Mouse (Mus musculus): ENCODE measurements around the gene Cmip. TPM values are rescaled to one million over a fixed set of nuclear protein-coding genes. Genes with fewer than 3 reads are reported as not detected.

Cmip gene
- total RNA-seq, 2 experiments from 2014 or later, result 358 to 375 TPM

GRCm38 (mm10) chr8:117314308-117314953, 57.6 kb downstream of the Cmip start:
- intact Hi-C loops (cut with DNase I), result no loop called here
- no peak for DNase-seq (ENCODE audit: low spot score in 2 of 2)

- intact Hi-C loops (cut with DNase I), result no loop called here
Measured at GRCm38 (mm10) chr8:117315727-117316126, 58.9 kb downstream of the Cmip start.

GRCm38 (mm10) chr8:117317478-117317877, 60.6 kb downstream of the Cmip start:
- intact Hi-C loops (cut with DNase I), result no loop called here
- DNase-seq (ENCODE audit: low spot score in 2 of 2), result no peak

More at GRCm38 (mm10) chr8:117315727-117316126, 58.9 kb downstream of the Cmip start:
- no peak for DNase-seq (ENCODE audit: low spot score in 2 of 2)

GRCm38 (mm10) chr8:117318911-117319826, 62.3 kb downstream of the Cmip start:
- intact Hi-C loops (cut with DNase I), result no loop called here
- no peak for DNase-seq (ENCODE audit: low spot score in 2 of 2)

GRCm38 (mm10) chr8:117320616-117321015, 63.8 kb downstream of the Cmip start:
- DNase-seq (ENCODE audit: low spot score in 2 of 2), result no peak
- intact Hi-C loops (cut with DNase I), result no loop called here

- intact Hi-C loops (cut with DNase I), result no loop called here
- DNase-seq (ENCODE audit: low spot score in 2 of 2), result no peak
Measured at GRCm38 (mm10) chr8:117321232-117321631, 64.4 kb downstream of the Cmip start.

GRCm38 (mm10) chr8:117322021-117322420, 65.2 kb downstream of the Cmip start:
- DNase-seq (ENCODE audit: low spot score in 2 of 2), result peak; percentile 77 to 90
- intact Hi-C loops (cut with DNase I), result no loop called here

- intact Hi-C loops (cut with DNase I), result no loop called here
Measured at GRCm38 (mm10) chr8:117322715-117323310, 65.9 kb downstream of the Cmip start.

GRCm38 (mm10) chr8:117324821-117325220, 68.0 kb downstream of the Cmip start:
- no peak for DNase-seq (ENCODE audit: low spot score in 2 of 2)
- intact Hi-C loops (cut with DNase I), result no loop called here

More at GRCm38 (mm10) chr8:117322715-117323310, 65.9 kb downstream of the Cmip start:
- DNase-seq (ENCODE audit: low spot score in 2 of 2), result peak in 1 of 2 experiments; percentile 35

- intact Hi-C loops (cut with DNase I), result no loop called here
Measured at GRCm38 (mm10) chr8:117326735-117327134, 69.9 kb downstream of the Cmip start.

GRCm38 (mm10) chr8:117327385-117327837, 70.5 kb downstream of the Cmip start:
- no peak for DNase-seq (ENCODE audit: low spot score in 2 of 2)
- intact Hi-C loops (cut with DNase I), result no loop called here

More at GRCm38 (mm10) chr8:117326735-117327134, 69.9 kb downstream of the Cmip start:
- DNase-seq (ENCODE audit: low spot score in 2 of 2), result no peak

GRCm38 (mm10) chr8:117328758-117329157, 71.9 kb downstream of the Cmip start:
- no peak for DNase-seq (ENCODE audit: low spot score in 2 of 2)
- intact Hi-C loops (cut with DNase I), result no loop called here

- no peak for DNase-seq (ENCODE audit: low spot score in 2 of 2)
- intact Hi-C loops (cut with DNase I), result no loop called here
Measured at GRCm38 (mm10) chr8:117329167-117329566, 72.3 kb downstream of the Cmip start.

GRCm38 (mm10) chr8:117329903-117330302, 73.0 kb downstream of the Cmip start:
- no peak for DNase-seq (ENCODE audit: low spot score in 2 of 2)
- intact Hi-C loops (cut with DNase I), result loop anchor here (5.0 kb wide), 1 partner anchor 73 kb away; the partner anchor contains the start of gene Cmip

GRCm38 (mm10) chr8:117332229-117333010, 75.6 kb downstream of the Cmip start:
- DNase-seq (ENCODE audit: low spot score in 2 of 2), result peak in 1 of 2 experiments; percentile 47
- intact Hi-C loops (cut with DNase I), result loop anchor here (5.0 kb wide), 1 partner anchor 75 kb away; the partner anchor contains the start of gene Cmip

- intact Hi-C loops (cut with DNase I), result loop anchor here (5.0 kb wide), 1 partner anchor 76 kb away; the partner anchor contains the start of gene Cmip
- DNase-seq (ENCODE audit: low spot score in 2 of 2), result no peak
Measured at GRCm38 (mm10) chr8:117333619-117334018, 76.8 kb downstream of the Cmip start.

GRCm38 (mm10) chr8:117334058-117334747, 77.3 kb downstream of the Cmip start:
- intact Hi-C loops (cut with DNase I), result loop anchor here (5.0 kb wide), 1 partner anchor 77 kb away; the partner anchor contains the start of gene Cmip
- DNase-seq (ENCODE audit: low spot score in 2 of 2), result no peak

GRCm38 (mm10) chr8:117334748-117335393, 78.0 kb downstream of the Cmip start:
- DNase-seq (ENCODE audit: low spot score in 2 of 2), result no peak
- intact Hi-C loops (cut with DNase I), result loop anchor here (5.0 kb wide), 1 partner anchor 78 kb away; the partner anchor contains the start of gene Cmip

Measured in left cerebral cortex, postnatal 14 days (tissue).